Mouse (Mus musculus) erythroblast, embryonic 14.5 days (primary cell): Measurements from ENCODE around the gene Nfia. TPM values are rescaled to one million over a fixed set of nuclear protein-coding genes. Genes with fewer than 3 reads are reported as not detected.

Experiments
- H3K27me3 ChIP-seq: 2 replicates; pipeline ENCODE4 v1.6.1; 2012; ENCODE audit warnings: inconsistent platforms; ENCODE audit not compliant: control insufficient read depth
- H3K36me3 ChIP-seq: 2 replicates; pipeline ENCODE4 v1.6.1; 2012; ENCODE audit warnings: mild to moderate bottlenecking, inconsistent platforms; ENCODE audit not compliant: control insufficient read depth
- H3K4me1 ChIP-seq: 2 replicates; pipeline ENCODE4 v1.6.1; 2012; ENCODE audit warnings: inconsistent platforms; ENCODE audit not compliant: control insufficient read depth
- H3K4me3 ChIP-seq: replicated peaks from 2 replicates; pipeline ENCODE3; 2012; ENCODE audit warnings: moderate library complexity, mild to moderate bottlenecking, inconsistent platforms
- H3K9me3 ChIP-seq: 2 replicates; pipeline ENCODE4 v1.6.1; 2012; ENCODE audit warnings: low read length, inconsistent platforms, mixed read lengths; ENCODE audit not compliant: control insufficient read depth
- GATA1 ChIP-seq: IDR thresholded peaks from 2 replicates; pipeline ENCODE4 v1.6.1; 2012; ENCODE audit warnings: low read length, inconsistent platforms, mixed read lengths
- TAL1 ChIP-seq: IDR thresholded peaks from 3 replicates; pipeline ENCODE4 v1.6.1; 2012; ENCODE audit warnings: low read length, inconsistent platforms, mixed read lengths
- polyA plus RNA-seq: library from polyadenylated mRNA; stranded (reverse); fragments of >175 nt; gene quantifications from 2 replicates; pipeline ENCODE4 v1.2.3, GENCODE M21; 2012

Gene Nfia
- polyA plus RNA-seq, 1 experiment = 0.08 TPM

DNA sequence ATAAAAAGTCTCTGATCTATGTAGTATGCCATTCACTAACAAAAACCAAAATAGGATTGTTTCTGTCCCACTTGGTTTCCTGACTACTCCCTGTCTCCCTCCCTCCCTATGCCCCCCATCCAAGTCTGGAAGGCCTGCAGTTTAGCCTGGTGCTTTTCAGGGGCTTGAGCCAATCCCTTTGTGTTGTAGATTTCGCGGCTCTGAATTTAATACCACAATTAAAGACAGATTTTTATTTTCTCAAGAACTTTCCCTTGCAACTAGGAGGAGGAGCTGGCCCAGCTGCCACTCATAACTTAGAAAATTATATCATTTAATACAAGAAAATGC lies 330.8 kb downstream of the Nfia start:
- Histone ChIP-seq H3K36me3 (no peaks in the 10 kb centered on the region), H3K4me3 (no peak overlapping the region), H3K9me3 (no peaks in the 10 kb centered on the region), H3K4me1 (peaks cover 6% of the 10 kb centered on the region), H3K27me3 (peaks cover 14% of the 10 kb centered on the region)
- no peak for TF ChIP-seq GATA1
- no peak for TF ChIP-seq TAL1

DNA sequence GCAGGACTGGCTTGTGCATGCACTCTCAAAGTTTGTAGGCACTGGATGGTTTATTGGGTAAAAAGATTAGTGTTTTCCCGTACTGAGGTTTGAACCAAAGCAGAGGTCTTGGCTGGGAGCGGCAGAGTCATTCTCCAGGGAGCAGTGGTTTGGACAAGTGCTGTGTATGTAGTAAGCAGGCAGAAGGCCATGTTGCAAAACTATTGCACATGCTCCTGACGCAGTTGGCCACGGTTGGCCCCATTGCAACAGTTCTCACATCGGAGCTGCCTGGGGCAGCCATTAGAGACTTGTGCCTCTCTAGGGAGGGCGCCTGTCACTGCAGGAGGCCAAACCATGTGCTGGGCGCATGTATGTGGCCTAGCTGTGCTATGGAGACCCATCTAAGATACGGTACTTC lies 331.6 kb downstream of the Nfia start:
- Histone ChIP-seq H3K9me3 (no peaks in the 10 kb centered on the region), H3K36me3 (no peaks in the 10 kb centered on the region), H3K4me3 (no peak overlapping the region), H3K27me3 (peaks cover 18% of the 10 kb centered on the region), H3K4me1 (no peaks in the 10 kb centered on the region)
- TF ChIP-seq TAL1 (no peak), GATA1 (no peak)

DNA sequence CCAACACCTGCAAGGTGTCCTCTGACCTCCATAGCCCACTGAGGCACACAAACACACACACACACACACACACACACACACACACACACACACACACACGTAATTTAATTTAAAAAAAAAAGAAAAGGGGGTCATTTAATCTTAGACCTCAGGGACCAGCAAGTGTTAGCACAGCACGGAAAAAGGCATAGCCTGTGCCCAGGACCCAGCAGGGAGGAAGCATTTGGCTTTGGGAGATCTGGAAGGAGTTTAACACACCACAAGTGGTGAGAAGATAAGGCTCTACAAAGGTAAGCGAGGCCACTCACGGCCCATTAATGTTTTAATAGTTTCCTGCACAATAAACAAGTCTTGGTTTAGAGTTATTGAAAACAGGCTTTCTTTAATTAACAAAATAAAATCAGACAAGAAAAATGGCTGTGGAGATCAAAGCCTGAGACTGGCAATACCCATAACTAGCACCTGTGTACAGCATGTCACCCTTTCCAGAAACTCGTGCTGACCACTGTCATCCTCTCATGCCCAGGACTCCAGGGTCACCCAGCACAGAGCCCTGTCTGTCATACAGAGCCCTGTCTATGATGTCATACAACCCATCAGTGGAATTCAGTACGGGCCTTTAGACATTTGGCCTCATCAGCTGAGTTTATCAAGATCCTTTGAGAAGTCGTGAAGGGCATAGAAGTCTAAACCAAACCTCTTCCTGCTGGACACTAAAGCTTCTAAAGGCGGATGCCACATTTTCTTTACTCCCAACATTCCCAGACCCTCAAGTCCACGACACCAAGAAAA lies 332.6 kb downstream of the Nfia start:
- Histone ChIP-seq H3K9me3 (no peaks in the 10 kb centered on the region), H3K4me3 (no peak overlapping the region), H3K27me3 (peaks cover 20% of the 10 kb centered on the region), H3K4me1 (no peaks in the 10 kb centered on the region), H3K36me3 (no peaks in the 10 kb centered on the region)
- TF ChIP-seq GATA1 = no peak
- no peak for TF ChIP-seq TAL1

DNA sequence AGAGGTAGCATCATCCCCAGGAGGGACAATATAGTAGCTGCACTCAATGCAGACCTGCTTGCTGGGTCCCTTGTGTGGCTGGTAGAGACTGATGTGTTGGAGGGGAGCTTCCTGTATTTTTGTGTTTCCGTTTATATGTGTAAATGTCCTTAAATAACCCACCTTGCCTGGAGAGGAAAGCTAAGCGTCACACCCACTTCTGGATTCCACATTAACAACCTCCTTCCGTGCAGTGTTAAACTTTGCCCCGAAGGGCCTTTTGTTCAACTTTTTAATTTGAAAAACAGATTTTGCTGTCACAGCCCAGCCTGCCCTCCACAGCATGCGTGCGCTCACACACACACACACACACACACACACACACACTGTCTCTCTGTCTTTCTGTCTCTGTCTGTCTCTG lies 333.4 kb downstream of the Nfia start:
- no peaks in the 10 kb centered on the region for H3K36me3 ChIP-seq
- no peaks in the 10 kb centered on the region for H3K4me1 ChIP-seq
- H3K9me3 ChIP-seq = no peaks in the 10 kb centered on the region
- TF ChIP-seq GATA1 (no peak), TAL1 (no peak)
- H3K4me3 ChIP-seq = no peak overlapping the region
- peaks cover 20% of the 10 kb centered on the region for H3K27me3 ChIP-seq

DNA sequence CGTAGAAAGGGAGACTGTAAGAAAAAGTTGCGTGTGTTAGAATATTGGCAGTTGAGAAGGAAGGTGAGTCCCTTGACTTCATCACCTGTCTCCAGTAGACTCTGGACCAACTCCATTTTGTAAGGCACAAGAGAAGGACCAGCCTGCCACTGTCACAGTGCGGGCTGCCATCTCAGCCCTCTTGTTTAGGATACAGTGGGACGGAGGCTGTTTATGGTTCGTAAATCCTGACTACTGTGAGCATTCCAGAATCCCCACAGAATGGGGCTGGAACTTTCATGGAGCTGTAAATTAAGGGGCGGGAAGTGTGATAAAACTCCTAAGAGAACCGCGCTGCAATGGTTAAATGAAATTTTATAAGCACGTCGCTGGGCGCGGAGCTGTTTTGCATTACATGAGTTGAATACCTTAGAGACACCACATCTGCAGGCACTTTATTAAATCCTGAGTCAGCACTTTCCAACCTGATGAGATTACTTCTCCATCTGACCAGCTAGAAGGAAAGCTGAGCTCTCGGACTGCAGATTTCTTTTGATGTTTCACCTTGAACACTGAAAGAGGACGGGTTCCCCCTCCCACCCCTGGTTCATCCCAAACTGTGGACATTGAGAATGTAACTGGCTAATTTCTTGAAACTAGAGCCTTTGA lies 334.0 kb downstream of the Nfia start:
- H3K36me3 ChIP-seq = no peaks in the 10 kb centered on the region
- no peak overlapping the region for H3K4me3 ChIP-seq
- H3K4me1 ChIP-seq = no peaks in the 10 kb centered on the region
- peaks cover 20% of the 10 kb centered on the region for H3K27me3 ChIP-seq
- H3K9me3 ChIP-seq = no peaks in the 10 kb centered on the region
- TF ChIP-seq GATA1 (no peak), TAL1 (no peak)

DNA sequence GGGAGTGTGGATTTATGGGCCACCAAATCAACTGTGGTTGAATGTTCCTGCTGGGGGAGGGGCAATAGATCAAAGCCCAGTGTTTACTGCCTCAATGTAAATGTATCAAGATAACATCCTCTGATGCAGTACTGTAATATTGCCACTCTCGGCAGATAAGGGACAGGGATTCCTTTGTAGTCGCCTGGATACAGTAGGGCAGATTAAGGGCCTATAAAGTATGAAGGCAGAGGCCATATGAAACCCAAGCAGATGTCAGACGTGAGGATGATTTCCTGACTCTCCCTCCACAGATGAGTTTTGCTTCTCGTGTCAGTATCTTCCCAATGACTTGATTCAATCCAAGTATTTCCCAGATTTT lies 334.5 kb downstream of the Nfia start:
- Histone ChIP-seq H3K4me1 (no peaks in the 10 kb centered on the region), H3K4me3 (no peak overlapping the region), H3K9me3 (no peaks in the 10 kb centered on the region), H3K27me3 (peaks cover 20% of the 10 kb centered on the region), H3K36me3 (no peaks in the 10 kb centered on the region)
- TF ChIP-seq GATA1 (no peak), TAL1 (no peak)

DNA sequence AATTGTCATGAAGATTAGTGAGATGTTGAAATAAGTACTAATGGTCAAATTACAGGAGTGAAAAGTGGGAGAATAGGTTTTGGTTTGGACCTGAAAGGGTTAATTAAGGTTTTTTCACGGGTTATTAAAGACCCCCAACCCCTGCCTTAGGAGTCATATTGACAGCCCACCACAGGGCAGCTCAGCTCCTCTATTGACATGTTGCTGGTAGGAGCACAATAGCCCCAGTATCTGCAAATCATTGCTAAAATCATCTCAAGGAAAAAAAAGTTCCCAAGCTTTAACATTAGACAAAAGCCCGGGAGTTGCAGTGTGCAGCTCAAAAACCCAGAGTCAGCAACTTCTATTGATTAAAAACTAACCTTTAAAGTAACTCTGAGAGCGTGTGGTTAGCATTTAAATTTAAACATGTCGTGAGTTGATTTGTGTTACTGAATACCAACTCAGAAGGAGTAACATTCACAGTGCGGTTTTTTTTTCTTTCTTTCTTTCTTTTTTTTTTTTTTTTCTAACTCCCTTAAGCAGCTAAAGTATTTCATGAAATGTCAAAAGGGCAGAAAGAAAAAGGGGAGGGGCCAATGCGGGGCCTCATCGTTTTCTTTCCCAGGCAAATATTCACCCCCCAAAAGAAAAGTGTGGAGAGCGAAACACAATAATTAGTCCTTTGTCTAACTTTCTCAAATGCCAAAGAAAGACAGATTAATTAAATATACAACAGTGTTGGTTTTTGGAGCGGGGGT lies 335.6 kb downstream of the Nfia start:
- Histone ChIP-seq H3K9me3 (no peaks in the 10 kb centered on the region), H3K36me3 (no peaks in the 10 kb centered on the region), H3K27me3 (peaks cover 20% of the 10 kb centered on the region), H3K4me1 (no peaks in the 10 kb centered on the region), H3K4me3 (no peak overlapping the region)
- no peak for TF ChIP-seq TAL1
- no peak for TF ChIP-seq GATA1

DNA sequence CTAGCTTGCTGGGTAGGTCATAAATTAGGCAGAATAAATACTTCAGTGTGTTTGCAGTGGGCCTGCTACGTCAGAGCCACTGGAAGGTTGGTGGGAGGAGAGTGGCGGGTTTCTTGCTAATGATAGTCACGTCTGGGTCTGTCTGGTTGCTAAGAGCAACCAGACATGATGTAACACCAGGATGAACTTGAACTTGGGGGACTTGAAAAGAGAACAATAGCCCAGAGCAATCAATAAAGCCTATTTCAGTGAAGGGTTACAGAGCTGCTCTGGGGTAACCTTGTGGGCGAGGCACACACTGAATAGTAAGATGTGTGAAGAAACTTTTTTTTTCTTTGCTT lies 336.1 kb downstream of the Nfia start:
- Histone ChIP-seq H3K36me3 (no peaks in the 10 kb centered on the region), H3K4me3 (no peak overlapping the region), H3K4me1 (no peaks in the 10 kb centered on the region), H3K27me3 (peaks cover 20% of the 10 kb centered on the region), H3K9me3 (no peaks in the 10 kb centered on the region)
- no peak for TF ChIP-seq TAL1
- no peak for TF ChIP-seq GATA1

DNA sequence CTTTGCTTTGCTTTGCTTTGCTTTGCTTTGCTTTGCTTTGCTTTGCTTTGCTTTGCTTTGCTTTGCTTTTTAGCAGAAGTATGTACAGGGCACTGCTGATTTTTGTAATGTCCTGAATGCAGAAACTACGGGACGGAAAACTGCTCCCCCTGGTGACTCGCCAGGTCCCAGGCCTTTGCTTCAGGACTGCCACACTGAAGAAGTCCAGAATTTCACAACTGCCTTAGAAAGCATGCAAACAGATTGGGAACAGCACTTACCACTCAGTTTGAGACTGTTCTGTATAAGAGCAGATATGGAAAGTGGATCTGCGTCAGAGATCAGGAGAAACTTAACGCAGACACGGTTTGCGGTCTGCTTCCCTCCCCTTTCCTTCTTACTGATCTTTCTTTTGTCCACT lies 336.5 kb downstream of the Nfia start:
- Histone ChIP-seq H3K9me3 (no peaks in the 10 kb centered on the region), H3K36me3 (no peaks in the 10 kb centered on the region), H3K4me3 (no peak overlapping the region), H3K27me3 (peaks cover 20% of the 10 kb centered on the region), H3K4me1 (no peaks in the 10 kb centered on the region)
- no peak for TF ChIP-seq TAL1
- no peak for TF ChIP-seq GATA1
